Mouse (Mus musculus) olfactory bulb, adult 2 months (tissue): ENCODE measurements around the gene Mettl7a1.

Source experiments
- CTCF ChIP-seq: fragments of 200-500 bp; IDR thresholded peaks from 2 replicates; pipeline ENCODE4 v1.5.1; 2012; ENCODE audit warnings: low read depth, mild to moderate bottlenecking, low read length, moderate library complexity; ENCODE audit not compliant: insufficient read depth
- POLR2A ChIP-seq: fragments of 200-500 bp; IDR thresholded peaks from 2 replicates; pipeline ENCODE4 v1.6.1; 2012; ENCODE audit warnings: mild to moderate bottlenecking, low read depth, low read length, moderate library complexity; ENCODE audit not compliant: insufficient read depth

DNA sequence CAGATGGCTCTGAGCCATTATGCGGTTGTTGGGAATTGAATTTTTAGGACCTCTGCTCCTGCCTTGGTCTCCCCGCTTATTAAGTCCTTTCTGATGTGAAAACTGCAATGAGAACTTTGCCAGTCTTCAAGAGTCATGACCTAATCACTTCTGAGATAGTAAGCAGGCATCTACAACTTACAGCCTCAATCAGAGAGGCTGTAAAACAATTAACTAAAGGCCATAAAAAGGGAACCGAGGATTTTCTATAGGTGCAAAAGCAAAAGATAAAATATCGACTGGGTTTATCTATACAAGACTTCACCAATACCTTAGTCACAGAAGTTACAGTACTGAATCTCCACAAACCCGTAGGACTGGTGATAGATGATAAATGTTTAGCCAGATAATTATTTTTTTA is 51.9 kb downstream of the Mettl7a1 start:
- no peak for TF ChIP-seq POLR2A
- no peak for TF ChIP-seq CTCF
